Mouse (Mus musculus) heart, embryonic 13.5 days (tissue): ENCODE measurements around the gene Trpv4. TPM values are rescaled to one million over a fixed set of nuclear protein-coding genes. Genes with fewer than 3 reads are reported as not detected.

Source experiments
- ATAC-seq: fragments of 200-750 bp; cut with Nextera tagmentation; 2 replicates; pipeline ENCODE4 v1.8.0; 2017; ENCODE audit warnings: moderate TSS enrichment; ENCODE audit not compliant: insufficient number of reproducible peaks, low FRiP score, low TSS enrichment; ENCODE audit errors: extremely low read depth
- H3K27ac ChIP-seq: fragments of 300-500 bp; sonication (generic); replicated peaks from 2 replicates; pipeline ENCODE4 v1.5.1; 2015; ENCODE audit warnings: moderate library complexity, mild to moderate bottlenecking, inconsistent platforms
- H3K27me3 ChIP-seq: fragments of 300-500 bp; sonication (generic); replicated peaks from 2 replicates; pipeline ENCODE4 v1.6.1; 2015; ENCODE audit warnings: mild to moderate bottlenecking, inconsistent platforms
- H3K36me3 ChIP-seq: fragments of 300-500 bp; sonication (generic); 2 replicates; pipeline ENCODE4 v1.6.1; 2015; ENCODE audit warnings: mild to moderate bottlenecking, inconsistent platforms
- H3K4me1 ChIP-seq: fragments of 300-500 bp; sonication (generic); 2 replicates; pipeline ENCODE4 v1.6.1; 2015; ENCODE audit warnings: inconsistent platforms
- H3K4me2 ChIP-seq: fragments of 300-500 bp; sonication (generic); 2 replicates; pipeline ENCODE4 v1.6.1; 2015; ENCODE audit warnings: inconsistent platforms, mild to moderate bottlenecking, moderate library complexity
- H3K4me3 ChIP-seq: fragments of 300-500 bp; sonication (generic); 2 replicates; pipeline ENCODE4 v1.5.1; 2015; ENCODE audit warnings: moderate library complexity, mild to moderate bottlenecking, inconsistent platforms
- H3K9ac ChIP-seq: fragments of 300-500 bp; sonication (generic); 2 replicates; pipeline ENCODE4 v1.6.1; 2015; ENCODE audit warnings: inconsistent platforms, mild to moderate bottlenecking, moderate library complexity
- H3K9me3 ChIP-seq: fragments of 300-500 bp; sonication (generic); 2 replicates; pipeline ENCODE4 v1.6.1; 2016; ENCODE audit warnings: inconsistent platforms
- WGBS: fragments of 180-500 bp; shearing (Covaris S2); methylation state at CpG from one replicate; pipeline ENCODE4 v1.1.7; 2015; ENCODE audit warnings: mixed read lengths; 5-methylcytosine and 5-hydroxymethylcytosine counted together
- polyA plus RNA-seq: library from polyadenylated mRNA; unstranded; fragments of >200 nt; fragmentation: Nextera tagmentation; extraction: Ambion mirVana; gene quantifications from 2 replicates; pipeline ENCODE4 v1.2.1, GENCODE M21; 2015

The Trpv4 gene
- polyA plus RNA-seq, 1 experiment from 2014 or later, result 0.83 TPM

GRCm38 (mm10) chr5:114573920-114574628 is 84.1 kb downstream of the Trpv4 start:
- no peaks in the 10 kb centered on the region for H3K9me3 ChIP-seq
- H3K36me3 ChIP-seq, result no peaks in the 10 kb centered on the region
- no peak overlapping the region for H3K4me3 ChIP-seq
- H3K4me2 ChIP-seq, result no peak overlapping the region
- WGBS, result 50% methylated on average over 12 of the region's 12 CpGs
- peaks cover 51% of the 10 kb centered on the region for H3K4me1 ChIP-seq
- no peak for ATAC-seq
- H3K27ac ChIP-seq, result no peak overlapping the region; the same call in 1 of the 2 replicates
- H3K27me3 ChIP-seq, result peaks cover 50% of the 10 kb centered on the region
- peak overlapping the region; percentile 11; the same call in 1 of the 2 replicates for H3K9ac ChIP-seq

GRCm38 (mm10) chr5:114572997-114573396 is 85.2 kb downstream of the Trpv4 start:
- no peak overlapping the region for H3K9ac ChIP-seq
- H3K27me3 ChIP-seq, result peaks cover 57% of the 10 kb centered on the region
- WGBS, result 53% methylated on average over 2 of the region's 2 CpGs
- no peaks in the 10 kb centered on the region for H3K9me3 ChIP-seq
- H3K36me3 ChIP-seq, result no peaks in the 10 kb centered on the region
- no peak for ATAC-seq
- no peak overlapping the region for H3K4me2 ChIP-seq
- H3K4me1 ChIP-seq, result peaks cover 61% of the 10 kb centered on the region
- no peak overlapping the region for H3K27ac ChIP-seq
- no peak overlapping the region for H3K4me3 ChIP-seq

Other genes with a start within 250 kb of the Trpv4 start
- gene Mmab, start 214.4 kb downstream of the Trpv4 start, polyA plus RNA-seq, result 22.8 and 24.4 TPM in 2 replicates
- gene Mvk, start 214.2 kb downstream of the Trpv4 start, polyA plus RNA-seq, result 20.1 and 21.0 TPM in 2 replicates
- 0.59 and 0.79 TPM in 2 replicates for gene Fam222a, start 90.4 kb downstream of the Trpv4 start, polyA plus RNA-seq
- gene Gltp, start 32.6 kb upstream of the Trpv4 start, polyA plus RNA-seq, result 50.5 and 50.8 TPM in 2 replicates
- gene Tchp, start 49.3 kb upstream of the Trpv4 start, polyA plus RNA-seq, result 8.0 and 8.1 TPM in 2 replicates
- gene Ankrd13a, start 116.3 kb upstream of the Trpv4 start, polyA plus RNA-seq, result 28.5 and 29.3 TPM in 2 replicates
- 28.1 and 30.3 TPM in 2 replicates for gene Git2, start 117.1 kb upstream of the Trpv4 start, polyA plus RNA-seq
- 53.8 and 54.5 TPM in 2 replicates for gene 1500011B03Rik, start 165.0 kb upstream of the Trpv4 start, polyA plus RNA-seq
- not detected in 2 replicates for gene 4930519G04Rik, start 195.2 kb upstream of the Trpv4 start, polyA plus RNA-seq
- not detected in 2 replicates for gene Gm9936, start 200.3 kb upstream of the Trpv4 start, polyA plus RNA-seq
- gene Oasl2, start 238.5 kb upstream of the Trpv4 start, polyA plus RNA-seq, result 4.5 and 6.2 TPM in 2 replicates